In the genomic region with DNA sequence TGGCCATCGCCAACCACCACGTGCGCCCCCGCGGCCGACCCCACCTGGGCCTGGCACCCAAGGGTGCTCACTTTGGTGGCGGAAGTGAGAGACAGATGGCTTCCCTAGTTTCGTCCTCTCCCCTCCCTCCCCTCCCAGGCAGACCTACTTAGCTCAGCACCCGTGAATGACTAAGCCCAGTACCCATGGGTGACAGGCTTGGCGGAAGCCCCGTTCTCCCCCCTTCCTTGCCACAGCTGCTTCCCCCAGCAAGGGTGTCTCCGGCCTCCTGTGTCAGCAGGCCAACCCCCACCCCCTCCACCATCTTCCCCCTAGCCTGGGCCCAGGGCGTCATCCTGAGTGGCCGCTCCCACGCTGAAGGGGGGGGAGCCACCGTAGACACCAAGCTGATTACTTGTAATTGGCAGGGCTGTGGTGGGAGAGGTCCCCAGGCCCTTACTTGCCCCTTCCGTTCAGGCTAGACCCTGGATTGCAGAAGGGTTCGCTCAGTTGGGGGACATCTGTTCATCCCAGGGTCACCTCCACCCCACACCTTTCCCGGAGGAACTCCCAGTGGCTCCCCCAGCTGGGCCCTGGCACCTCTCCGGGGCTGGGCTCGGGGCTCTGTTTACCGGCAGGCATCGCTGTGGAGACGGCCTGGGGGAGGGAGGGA, we compare ENCODE assay signal across 8 mouse cellular contexts. TPM values are rescaled to one million over a fixed set of nuclear protein-coding genes. Genes with fewer than 3 reads are reported as not detected.
A peak's percentile ranks its signal among the peaks of the same experiment; 100 is the strongest.
DNase-seq lines count a peak whose midpoint lies in the region; ATAC-seq lines count a peak whose summit lies in the region.

No protein-coding gene starts in this region.

- DNase-seq in layer of hippocampus, adult 9-11 months = peak; percentile 69
- no peak for DNase-seq in layer of hippocampus, postnatal 25 days (ENCODE audit: extremely low spot score in 1 of 2, low spot score in 1 of 2)
- peak; percentile 78 for DNase-seq in Muller cell, postnatal 12 days (ENCODE audit: inconsistent ontology term)
- DNase-seq in liver, embryonic 13.5 days = no peak
- no peak for DNase-seq in adrenal gland, adult 2 months

- peaks cover 25% of the 10 kb centered on the region for H3K27me3 ChIP-seq in embryonic facial prominence, embryonic 13.5 days
- peaks cover 27% of the 10 kb centered on the region for H3K27me3 ChIP-seq in hindbrain, embryonic 13.5 days
- H3K27me3 ChIP-seq in liver, embryonic 13.5 days = no peaks in the 10 kb centered on the region
- H3K27me3 ChIP-seq in neural tube, embryonic 12.5 days (replicated peaks) = peaks cover 27% of the 10 kb centered on the region

- H3K4me3 ChIP-seq in embryonic facial prominence, embryonic 13.5 days = peak overlapping the region; percentile 88
- peak overlapping the region; percentile 85 for H3K4me3 ChIP-seq in hindbrain, embryonic 13.5 days
- H3K4me3 ChIP-seq in liver, embryonic 13.5 days (replicated peaks) = peak overlapping the region; percentile 92
- H3K4me3 ChIP-seq in neural tube, embryonic 12.5 days = peak overlapping the region; percentile 82

- no peak for ATAC-seq in embryonic facial prominence, embryonic 13.5 days (ENCODE audit: insufficient number of reproducible peaks, insufficient read depth, low FRiP score, low TSS enrichment, low read depth)
- ATAC-seq in hindbrain, embryonic 13.5 days (ENCODE audit: low FRiP score) = peak; percentile 1; the same call in 1 of the 2 replicates
- no peak for ATAC-seq in liver, embryonic 13.5 days (ENCODE audit: low read depth)
- ATAC-seq in neural tube, embryonic 12.5 days (ENCODE audit: low FRiP score, low read depth) = 0 out of 2 replicates have a peak, but pooled peaks have one; percentile 1

- peak overlapping the region; percentile 96 for H3K9ac ChIP-seq in embryonic facial prominence, embryonic 13.5 days
- H3K9ac ChIP-seq in hindbrain, embryonic 13.5 days = peak overlapping the region; percentile 93
- H3K9ac ChIP-seq in liver, embryonic 13.5 days = peak overlapping the region; percentile 94
- peak overlapping the region; percentile 95 for H3K9ac ChIP-seq in neural tube, embryonic 12.5 days

- peaks cover 62% of the 10 kb centered on the region for H3K4me1 ChIP-seq in embryonic facial prominence, embryonic 13.5 days
- H3K4me1 ChIP-seq in hindbrain, embryonic 13.5 days (replicated peaks) = peaks cover 62% of the 10 kb centered on the region
- H3K4me1 ChIP-seq in liver, embryonic 13.5 days (replicated peaks) = peaks cover 77% of the 10 kb centered on the region
- peaks cover 62% of the 10 kb centered on the region for H3K4me1 ChIP-seq in neural tube, embryonic 12.5 days

- peak overlapping the region; percentile 86 for H3K27ac ChIP-seq in embryonic facial prominence, embryonic 13.5 days
- H3K27ac ChIP-seq in hindbrain, embryonic 13.5 days = peak overlapping the region; percentile 90
- H3K27ac ChIP-seq in liver, embryonic 13.5 days = peak overlapping the region; percentile 88
- H3K27ac ChIP-seq in neural tube, embryonic 12.5 days = peak overlapping the region; percentile 79

- peak overlapping the region; percentile 84 for H3K4me2 ChIP-seq in embryonic facial prominence, embryonic 13.5 days
- peak overlapping the region; percentile 96 for H3K4me2 ChIP-seq in hindbrain, embryonic 13.5 days
- H3K4me2 ChIP-seq in liver, embryonic 13.5 days = peak overlapping the region; percentile 99
- H3K4me2 ChIP-seq in neural tube, embryonic 12.5 days (replicated peaks) = peak overlapping the region; percentile 99

- 2% methylated on average over 24 of the region's 24 CpGs for WGBS in embryonic facial prominence, embryonic 13.5 days
- WGBS in hindbrain, embryonic 13.5 days = under 1% methylated on average over 21 of the region's 24 CpGs
- under 1% methylated on average over 24 of the region's 24 CpGs for WGBS in liver, embryonic 13.5 days (ENCODE audit: insufficient replicate concordance)
- WGBS in neural tube, embryonic 12.5 days = 2% methylated on average over 23 of the region's 24 CpGs

- H3K36me3 ChIP-seq in embryonic facial prominence, embryonic 13.5 days = peaks cover 8% of the 10 kb centered on the region
- H3K36me3 ChIP-seq in hindbrain, embryonic 13.5 days = no peaks in the 10 kb centered on the region
- H3K36me3 ChIP-seq in liver, embryonic 13.5 days = peaks cover 45% of the 10 kb centered on the region
- H3K36me3 ChIP-seq in neural tube, embryonic 12.5 days = peaks cover under 1% of the 10 kb centered on the region

- H3K9me3 ChIP-seq in embryonic facial prominence, embryonic 13.5 days = no peaks in the 10 kb centered on the region
- no peaks in the 10 kb centered on the region for H3K9me3 ChIP-seq in hindbrain, embryonic 13.5 days
- H3K9me3 ChIP-seq in liver, embryonic 13.5 days (replicated peaks) = no peaks in the 10 kb centered on the region
- no peaks in the 10 kb centered on the region for H3K9me3 ChIP-seq in neural tube, embryonic 12.5 days

RNA-seq across cellular contexts. Expression of a gene that starts 3.2 kb away (rescaled TPM):
- 100 to 1,000 TPM in 1 of 2 experiments, 10 to 100 TPM in 1; 94.7 to 101 TPM for total RNA-seq in layer of hippocampus, postnatal 25 days (2021)
- polyA plus RNA-seq in embryonic facial prominence, embryonic 13.5 days (2015; fragmentation: Nextera tagmentation; extraction: Ambion mirVana) = 27.0 and 27.9 TPM in 2 replicates
- polyA plus RNA-seq in hindbrain, embryonic 13.5 days (2015; fragmentation: Nextera tagmentation; extraction: Ambion mirVana) = 13.2 and 13.5 TPM in 2 replicates
- polyA plus RNA-seq in liver, embryonic 13.5 days (2015; fragmentation: Nextera tagmentation; extraction: Ambion mirVana) = 49.1 and 49.6 TPM in 2 replicates
- 15.6 and 17.5 TPM in 2 replicates for polyA plus RNA-seq in neural tube, embryonic 12.5 days (2016; fragmentation: Nextera tagmentation; extraction: Ambion mirVana)
- total RNA-seq in adrenal gland, adult 2 months (2021) = 10 to 100 TPM; 62.9 to 80.9 TPM
- polyA plus RNA-seq in adrenal gland, adult 2 months (2012; rRNA removed) = 150 and 158 TPM in 2 replicates

RNA-seq across cellular contexts. Expression of a gene that starts 29.5 kb away (rescaled TPM):
- total RNA-seq in layer of hippocampus, postnatal 25 days (2021) = 10 to 100 TPM; 28.2 to 28.9 TPM
- polyA plus RNA-seq in embryonic facial prominence, embryonic 13.5 days (2015; fragmentation: Nextera tagmentation; extraction: Ambion mirVana) = 58.1 and 60.9 TPM in 2 replicates
- 58.4 and 62.3 TPM in 2 replicates for polyA plus RNA-seq in hindbrain, embryonic 13.5 days (2015; fragmentation: Nextera tagmentation; extraction: Ambion mirVana)
- 23.5 and 23.8 TPM in 2 replicates for polyA plus RNA-seq in liver, embryonic 13.5 days (2015; fragmentation: Nextera tagmentation; extraction: Ambion mirVana)
- polyA plus RNA-seq in neural tube, embryonic 12.5 days (2016; fragmentation: Nextera tagmentation; extraction: Ambion mirVana) = 67.6 and 70.6 TPM in 2 replicates
- 10 to 100 TPM; 27.3 to 29.8 TPM for total RNA-seq in adrenal gland, adult 2 months (2021)
- 41.4 and 48.6 TPM in 2 replicates for polyA plus RNA-seq in adrenal gland, adult 2 months (2012; rRNA removed)

RNA-seq across cellular contexts. Expression of a gene that starts 32.5 kb away (rescaled TPM):
- total RNA-seq in layer of hippocampus, postnatal 25 days (2021) = 100 to 1,000 TPM; 123 to 127 TPM
- polyA plus RNA-seq in embryonic facial prominence, embryonic 13.5 days (2015; fragmentation: Nextera tagmentation; extraction: Ambion mirVana) = 196 and 213 TPM in 2 replicates
- 224 and 227 TPM in 2 replicates for polyA plus RNA-seq in hindbrain, embryonic 13.5 days (2015; fragmentation: Nextera tagmentation; extraction: Ambion mirVana)
- polyA plus RNA-seq in liver, embryonic 13.5 days (2015; fragmentation: Nextera tagmentation; extraction: Ambion mirVana) = 127 and 130 TPM in 2 replicates
- polyA plus RNA-seq in neural tube, embryonic 12.5 days (2016; fragmentation: Nextera tagmentation; extraction: Ambion mirVana) = 230 and 232 TPM in 2 replicates
- 100 to 1,000 TPM; 157 to 185 TPM for total RNA-seq in adrenal gland, adult 2 months (2021)
- 787 and 873 TPM in 2 replicates for polyA plus RNA-seq in adrenal gland, adult 2 months (2012; rRNA removed)

RNA-seq across cellular contexts. Expression of a gene that starts 38.2 kb away (rescaled TPM):
- total RNA-seq in layer of hippocampus, postnatal 25 days (2021) = 100 to 1,000 TPM; 896 to 944 TPM
- 622 and 633 TPM in 2 replicates for polyA plus RNA-seq in embryonic facial prominence, embryonic 13.5 days (2015; fragmentation: Nextera tagmentation; extraction: Ambion mirVana)
- 561 and 576 TPM in 2 replicates for polyA plus RNA-seq in hindbrain, embryonic 13.5 days (2015; fragmentation: Nextera tagmentation; extraction: Ambion mirVana)
- polyA plus RNA-seq in liver, embryonic 13.5 days (2015; fragmentation: Nextera tagmentation; extraction: Ambion mirVana) = 369 and 384 TPM in 2 replicates
- polyA plus RNA-seq in neural tube, embryonic 12.5 days (2016; fragmentation: Nextera tagmentation; extraction: Ambion mirVana) = 515 and 520 TPM in 2 replicates
- 1,000 to 10,000 TPM; 1,393 to 1,508 TPM for total RNA-seq in adrenal gland, adult 2 months (2021)
- polyA plus RNA-seq in adrenal gland, adult 2 months (2012; rRNA removed) = 1,342 and 1,424 TPM in 2 replicates

RNA-seq across cellular contexts. Expression of a gene that starts 39.6 kb away (rescaled TPM):
- under 1 TPM; 0.81 to 0.94 TPM for total RNA-seq in layer of hippocampus, postnatal 25 days (2021)
- polyA plus RNA-seq in embryonic facial prominence, embryonic 13.5 days (2015; fragmentation: Nextera tagmentation; extraction: Ambion mirVana) = 0.53 and 1.5 TPM in 2 replicates
- 0.26 and 0.41 TPM in 2 replicates for polyA plus RNA-seq in hindbrain, embryonic 13.5 days (2015; fragmentation: Nextera tagmentation; extraction: Ambion mirVana)
- 22.3 and 22.5 TPM in 2 replicates for polyA plus RNA-seq in liver, embryonic 13.5 days (2015; fragmentation: Nextera tagmentation; extraction: Ambion mirVana)
- polyA plus RNA-seq in neural tube, embryonic 12.5 days (2016; fragmentation: Nextera tagmentation; extraction: Ambion mirVana) = 0.08 and 0.51 TPM in 2 replicates
- total RNA-seq in adrenal gland, adult 2 months (2021) = under 1 TPM; 0.59 to 0.86 TPM
- 0.39 and 0.89 TPM in 2 replicates for polyA plus RNA-seq in adrenal gland, adult 2 months (2012; rRNA removed)

Comparison
In these comparisons a context has a peak if more than half of its experiments do, and no peak if none do; other contexts are left out.
1. DNase-seq: peak in layer of hippocampus, adult 9-11 months (single experiment) and Muller cell, postnatal 12 days (single experiment); none in layer of hippocampus, postnatal 25 days (0 of 2), liver, embryonic 13.5 days (single experiment) and adrenal gland, adult 2 months (single experiment).
2. ATAC-seq: peak in hindbrain, embryonic 13.5 days (single experiment) and neural tube, embryonic 12.5 days (single experiment); none in embryonic facial prominence, embryonic 13.5 days (single experiment) and liver, embryonic 13.5 days (single experiment).
3. Peak in every context shown above with its lines, with median percentiles within 50 percentile points of each other: H3K27ac ChIP-seq, H3K4me2 ChIP-seq, H3K4me3 ChIP-seq and H3K9ac ChIP-seq.